Mouse (Mus musculus): ENCODE measurements around the gene AA792892.
"Not testable (repeated sequence)": the region's sequence is repeated elsewhere in the genome, so short reads cannot be mapped to it uniquely, and the experiment has no call there.

Gene AA792892

GRCm38 (mm10) chr5:94339449-94339848, at the start of gene AA792892:
TSS of gene AA792892 (plus strand) at chr5:94339749.
- not testable (repeated sequence) for DNase-seq (ENCODE audit: low read depth, low spot score)

GRCm38 (mm10) chr5:94306696-94307095, 32.9 kb upstream of the AA792892 start, which contains the start of gene A430089I19Rik:
TSS of gene A430089I19Rik (minus strand) at chr5:94306796.
- DNase-seq (ENCODE audit: low read depth, low spot score), result not testable (repeated sequence)

GRCm38 (mm10) chr5:94314135-94314534, 25.4 kb upstream of the AA792892 start, which contains the start of gene Gm6502:
TSS of gene Gm6502 (plus strand) at chr5:94314435.
- not testable (repeated sequence) for DNase-seq (ENCODE audit: low read depth, low spot score)
